Mouse (Mus musculus) forebrain, embryonic 11.5 days (tissue): Measurements from ENCODE around the gene Sema6d. TPM values are rescaled to one million over a fixed set of nuclear protein-coding genes. Genes with fewer than 3 reads are reported as not detected.
"Not testable (repeated sequence)": the region's sequence is repeated elsewhere in the genome, so short reads cannot be mapped to it uniquely, and the experiment has no call there.

Source experiments
- ATAC-seq: fragments of 200-750 bp; cut with Nextera tagmentation; replicated peaks from 2 replicates; pipeline ENCODE4 v1.8.0; 2017; ENCODE audit warnings: moderate TSS enrichment; ENCODE audit not compliant: low FRiP score
- DNase-seq: peaks from one replicate; pipeline ENCODE4 v3.0.0-alpha.2; 2017; ENCODE audit warnings: low spot score
- H3K27ac ChIP-seq: fragments of 300-500 bp; sonication (generic); 2 replicates; pipeline ENCODE4 v1.5.1; 2014; ENCODE audit warnings: low read depth, low read length
- H3K27me3 ChIP-seq: fragments of 300-500 bp; sonication (generic); 2 replicates; pipeline ENCODE4 v1.6.1; 2014; ENCODE audit warnings: mild to moderate bottlenecking, low read length, mixed read lengths; ENCODE audit not compliant: control insufficient read depth, insufficient read depth
- H3K36me3 ChIP-seq: fragments of 300-500 bp; sonication (generic); 2 replicates; pipeline ENCODE4 v1.6.1; 2014; ENCODE audit warnings: mild to moderate bottlenecking, low read length, moderate library complexity, mixed read lengths; ENCODE audit not compliant: control insufficient read depth, insufficient read depth
- H3K4me1 ChIP-seq: fragments of 300-500 bp; sonication (generic); replicated peaks from 2 replicates; pipeline ENCODE4 v1.6.1; 2014; ENCODE audit warnings: low read length, mixed read lengths; ENCODE audit not compliant: control insufficient read depth, insufficient read depth
- H3K4me2 ChIP-seq: fragments of 300-500 bp; sonication (generic); 2 replicates; pipeline ENCODE4 v1.6.1; 2014; ENCODE audit warnings: low read depth, mild to moderate bottlenecking, low read length, moderate library complexity, mixed read lengths; ENCODE audit not compliant: severe bottlenecking
- H3K4me3 ChIP-seq: fragments of 300-500 bp; sonication (generic); 2 replicates; pipeline ENCODE4 v1.5.1; 2014; ENCODE audit warnings: low read depth, low read length
- H3K9ac ChIP-seq: fragments of 300-500 bp; sonication (generic); 2 replicates; pipeline ENCODE4 v1.6.1; 2014; ENCODE audit warnings: low read length
- H3K9me3 ChIP-seq: fragments of 300-500 bp; sonication (generic); 2 replicates; pipeline ENCODE4 v1.6.1; 2016; ENCODE audit warnings: low read length, mixed read lengths; ENCODE audit not compliant: control insufficient read depth
- WGBS: fragments of 180-500 bp; shearing (Covaris S2); extraction: QIAGEN DNeasy Blood & Tissue Kit; methylation state at CpG from one replicate; pipeline ENCODE4 v1.1.7; 2014; 5-methylcytosine and 5-hydroxymethylcytosine counted together
- polyA plus RNA-seq: library from polyadenylated mRNA; unstranded; fragments of >200 nt; fragmentation: Nextera tagmentation; extraction: Ambion mirVana; gene quantifications from 2 replicates; pipeline ENCODE4 v1.2.1, GENCODE M21; 2014

The Sema6d gene
- polyA plus RNA-seq, 1 experiment from 2014 or later, result 9.8 TPM

- H3K4me3 ChIP-seq, result no peak overlapping the region
- H3K9me3 ChIP-seq, result no peaks in the 10 kb centered on the region
- H3K27me3 ChIP-seq, result no peaks in the 10 kb centered on the region
- no peaks in the 10 kb centered on the region for H3K4me1 ChIP-seq
- DNase-seq, result no peak
- no peak overlapping the region for H3K9ac ChIP-seq
- no peaks in the 10 kb centered on the region for H3K36me3 ChIP-seq
- ATAC-seq, result no peak
- no peak overlapping the region for H3K27ac ChIP-seq
- WGBS, result 89% methylated on average over 5 of the region's 5 CpGs
- H3K4me2 ChIP-seq, result no peak overlapping the region
These were observed 232.9 kb downstream of the Sema6d start for GRCm38 (mm10) chr2:124322528-124323215.

GRCm38 (mm10) chr2:124324107-124324724 lies 234.4 kb downstream of the Sema6d start:
- WGBS, result 83% methylated on average over 6 of the region's 6 CpGs
- Histone ChIP-seq H3K9ac (no peak overlapping the region), H3K4me1 (no peaks in the 10 kb centered on the region), H3K36me3 (no peaks in the 10 kb centered on the region), H3K4me3 (no peak overlapping the region), H3K9me3 (no peaks in the 10 kb centered on the region), H3K27me3 (no peaks in the 10 kb centered on the region), H3K27ac (no peak overlapping the region), H3K4me2 (no peak overlapping the region)
- no peak for DNase-seq
- no peak for ATAC-seq

GRCm38 (mm10) chr2:124329473-124330130 lies 239.8 kb downstream of the Sema6d start:
- DNase-seq, result no peak
- 68% methylated on average over 1 of the region's 1 CpGs for WGBS
- Histone ChIP-seq H3K4me3 (no peak overlapping the region), H3K4me2 (no peak overlapping the region), H3K9me3 (no peaks in the 10 kb centered on the region), H3K4me1 (no peaks in the 10 kb centered on the region), H3K27me3 (no peaks in the 10 kb centered on the region), H3K27ac (no peak overlapping the region), H3K9ac (no peak overlapping the region), H3K36me3 (no peaks in the 10 kb centered on the region)
- no peak for ATAC-seq

DNA sequence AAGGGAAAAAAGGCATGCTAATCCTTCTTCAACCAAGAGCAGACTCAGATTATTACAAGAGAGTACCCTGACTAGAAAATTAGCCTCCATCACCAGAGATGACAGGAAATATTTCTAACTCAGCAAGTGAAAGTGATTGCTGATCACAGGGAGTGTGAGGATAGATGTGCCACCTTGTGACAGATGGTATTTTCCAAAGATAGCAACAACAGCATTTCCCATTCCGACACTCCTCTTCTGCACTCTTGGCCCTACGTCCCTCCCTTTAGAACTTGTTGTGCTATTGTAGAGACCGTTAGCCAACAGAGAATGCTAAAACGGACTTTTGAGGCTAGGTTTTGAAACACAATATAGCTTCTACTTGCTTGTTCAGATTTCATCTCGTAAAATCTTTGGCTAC lies 243.1 kb downstream of the Sema6d start:
- Histone ChIP-seq H3K4me3 (no peak overlapping the region), H3K27ac (no peak overlapping the region), H3K27me3 (no peaks in the 10 kb centered on the region), H3K36me3 (no peaks in the 10 kb centered on the region), H3K4me2 (no peak overlapping the region), H3K9ac (no peak overlapping the region), H3K9me3 (no peaks in the 10 kb centered on the region), H3K4me1 (no peaks in the 10 kb centered on the region)
- WGBS, result 85% methylated on average over 5 of the region's 5 CpGs
- ATAC-seq, result no peak
- DNase-seq, result no peak

DNA sequence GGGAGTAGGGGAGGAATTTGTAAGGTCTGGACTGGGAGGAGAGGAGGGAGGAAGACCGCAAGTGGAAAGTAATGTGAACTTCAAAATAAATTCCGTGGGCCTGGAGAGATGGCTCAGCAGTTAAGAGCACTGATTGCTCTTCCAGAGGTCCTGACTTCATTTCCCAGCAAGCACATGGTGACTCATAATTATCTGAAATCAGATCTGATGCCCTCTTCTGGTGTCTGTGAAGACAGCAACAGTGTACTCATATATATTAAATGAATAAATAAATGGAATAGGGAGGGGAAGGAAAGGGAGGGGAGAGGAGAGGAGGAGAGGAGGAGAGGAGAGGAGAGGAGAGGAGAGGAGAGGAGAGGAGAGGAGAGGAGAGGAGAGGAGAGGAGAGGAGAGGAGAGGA lies 244.9 kb downstream of the Sema6d start:
- ATAC-seq, H3K9me3 ChIP-seq, DNase-seq, H3K4me2 ChIP-seq, H3K27me3 ChIP-seq, H3K9ac ChIP-seq, H3K4me3 ChIP-seq, H3K27ac ChIP-seq, H3K4me1 ChIP-seq, H3K36me3 ChIP-seq: not testable (repeated sequence)
- WGBS, result 83% methylated on average over 2 of the region's 2 CpGs

DNA sequence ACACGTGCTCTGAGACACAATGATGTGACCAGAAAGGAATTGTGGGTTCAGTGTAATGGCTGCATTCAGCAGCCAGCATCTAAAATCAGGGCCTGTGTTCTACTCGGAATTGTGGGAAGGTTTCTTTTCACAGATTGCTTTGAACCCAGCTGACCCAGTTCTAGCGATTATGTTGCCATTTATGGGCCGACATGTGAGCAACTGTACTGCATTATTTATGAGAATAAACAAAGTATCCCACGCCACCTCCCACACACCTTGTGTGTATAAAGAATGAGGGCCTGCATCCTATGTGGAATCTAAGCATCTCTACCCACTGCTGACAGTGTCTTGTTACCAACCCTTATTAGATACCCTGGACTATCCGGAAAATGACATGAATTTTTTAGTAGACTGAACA lies 248.5 kb downstream of the Sema6d start:
- no peak overlapping the region for H3K4me3 ChIP-seq
- no peaks in the 10 kb centered on the region for H3K4me1 ChIP-seq
- H3K4me2 ChIP-seq, result no peak overlapping the region
- ATAC-seq (no peak), DNase-seq (no peak)
- no peak overlapping the region for H3K27ac ChIP-seq
- no peaks in the 10 kb centered on the region for H3K9me3 ChIP-seq
- WGBS, result 85% methylated on average over 6 of the region's 6 CpGs
- no peaks in the 10 kb centered on the region for H3K27me3 ChIP-seq
- H3K36me3 ChIP-seq, result no peaks in the 10 kb centered on the region
- no peak overlapping the region for H3K9ac ChIP-seq

- Histone ChIP-seq H3K4me1 (no peaks in the 10 kb centered on the region), H3K4me3 (no peak overlapping the region), H3K9me3 (no peaks in the 10 kb centered on the region), H3K27ac (no peak overlapping the region), H3K27me3 (no peaks in the 10 kb centered on the region), H3K4me2 (no peak overlapping the region), H3K9ac (no peak overlapping the region), H3K36me3 (no peaks in the 10 kb centered on the region)
- DNase-seq (no peak), ATAC-seq (no peak)
- 86% methylated on average over 2 of the region's 2 CpGs for WGBS
These were observed 264.4 kb downstream of the Sema6d start for GRCm38 (mm10) chr2:124354191-124354590.

GRCm38 (mm10) chr2:124354716-124355115 lies 264.9 kb downstream of the Sema6d start:
- H3K4me3 ChIP-seq, result no peak overlapping the region
- no peaks in the 10 kb centered on the region for H3K9me3 ChIP-seq
- no peak overlapping the region for H3K9ac ChIP-seq
- ATAC-seq, result no peak
- no peaks in the 10 kb centered on the region for H3K4me1 ChIP-seq
- no peaks in the 10 kb centered on the region for H3K36me3 ChIP-seq
- DNase-seq, result no peak
- WGBS, result 86% methylated on average over 2 of the region's 2 CpGs
- H3K27me3 ChIP-seq, result no peaks in the 10 kb centered on the region
- H3K4me2 ChIP-seq, result no peak overlapping the region
- H3K27ac ChIP-seq, result no peak overlapping the region
